Mouse (Mus musculus): Measurements from ENCODE around the gene Spo11.

DNA sequence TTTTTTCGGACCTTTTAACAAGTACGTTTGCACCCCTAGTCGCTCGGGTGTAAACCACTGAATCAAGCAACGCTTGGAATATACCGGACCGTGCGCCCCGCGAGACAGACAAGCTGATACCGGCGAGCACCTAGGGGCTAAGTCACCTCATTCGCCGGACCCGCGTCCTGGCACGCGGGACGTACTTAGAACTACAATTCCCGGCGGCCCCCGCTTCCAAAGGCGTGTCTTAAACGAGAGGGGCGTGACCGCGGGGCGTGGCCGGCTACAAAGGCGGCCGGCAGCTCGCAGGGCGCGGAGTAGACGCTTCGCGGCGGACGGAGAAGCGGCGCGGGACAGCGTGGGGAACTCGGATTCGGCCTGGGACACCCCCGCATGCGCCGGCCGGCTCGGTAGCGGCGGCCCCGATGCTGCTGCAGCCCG lies 44.1 kb downstream of the Spo11 start:
- TF ChIP-seq CTCF (IDR thresholded peaks at IDR 0.05; ENCODE audit: borderline replicate concordance, insufficient read depth, low read length) = no peak
- peak; percentile 93 for TF ChIP-seq POLR2A (IDR thresholded peaks at IDR 0.05; ENCODE audit: low read depth, low read length)
